Mouse (Mus musculus) mature B cell (primary cell): Measurements from ENCODE around the gene Phlpp2.

Source experiments
- in situ Hi-C: fragments of 300-500 bp; cut with MboI; formaldehyde crosslinking; loops from 2 replicates; pipeline ENCODE4 v1.14.3; 2019

Gene Phlpp2

DNA sequence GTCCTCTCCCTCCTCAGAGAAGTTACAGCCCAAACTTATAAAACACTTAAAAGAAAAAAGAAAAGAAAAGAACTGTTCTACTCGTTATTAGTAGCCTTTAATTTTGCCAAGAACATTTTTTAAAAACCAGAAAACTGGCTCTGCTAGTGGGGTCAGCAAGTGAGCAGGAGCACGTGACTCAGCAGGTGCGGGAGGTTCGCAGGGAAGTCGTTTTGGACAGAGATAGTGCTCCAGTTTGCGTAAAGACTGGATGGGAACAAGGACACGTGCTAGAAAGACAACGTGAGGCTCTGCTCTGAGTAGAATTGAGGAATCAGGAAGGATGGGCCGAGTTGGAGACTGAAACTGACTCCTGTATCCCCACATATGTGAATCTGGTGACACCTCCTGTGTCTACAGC is 94.6 kb downstream of the Phlpp2 start:
- in situ Hi-C loops: no loop called here

DNA sequence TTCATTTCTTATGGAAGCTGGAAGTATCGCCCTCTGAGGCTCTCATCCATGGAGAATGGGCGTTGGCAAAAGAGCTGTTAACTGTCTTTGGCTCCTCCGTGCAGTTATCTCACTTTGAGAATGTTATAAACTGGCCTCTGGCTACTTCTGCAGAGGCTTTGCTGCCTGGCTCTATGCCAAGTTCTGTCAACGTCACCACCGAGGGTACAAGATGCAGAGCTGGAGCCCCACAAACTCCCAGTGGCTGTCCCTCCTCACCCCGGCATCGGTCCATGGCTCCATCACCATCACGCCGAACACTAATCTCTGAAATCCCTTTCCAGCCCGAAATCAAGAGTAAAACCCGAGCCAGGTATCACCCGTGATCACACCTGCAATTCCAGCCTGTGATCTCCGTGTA is 95.1 kb downstream of the Phlpp2 start:
- in situ Hi-C loops: no loop called here

DNA sequence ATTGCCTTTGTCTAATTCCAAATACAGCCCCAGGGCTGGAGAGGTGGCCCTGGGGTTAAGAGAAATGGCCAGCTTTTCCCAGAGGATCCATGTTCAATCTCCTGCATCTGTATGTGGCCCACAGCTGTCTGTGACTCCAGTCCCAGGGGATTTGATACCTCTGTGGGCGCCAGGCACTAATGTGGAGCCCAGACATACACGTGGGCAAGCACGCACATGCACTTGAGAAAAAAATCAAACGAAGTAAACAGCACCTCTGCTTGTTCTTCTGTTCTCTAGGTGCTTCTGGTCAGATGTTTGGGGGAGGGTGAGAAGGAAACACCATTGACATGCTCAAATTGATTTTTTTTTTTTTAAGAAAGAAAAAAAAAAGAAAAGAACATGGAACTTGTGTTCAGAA is 95.8 kb downstream of the Phlpp2 start:
- in situ Hi-C loops: no loop called here

DNA sequence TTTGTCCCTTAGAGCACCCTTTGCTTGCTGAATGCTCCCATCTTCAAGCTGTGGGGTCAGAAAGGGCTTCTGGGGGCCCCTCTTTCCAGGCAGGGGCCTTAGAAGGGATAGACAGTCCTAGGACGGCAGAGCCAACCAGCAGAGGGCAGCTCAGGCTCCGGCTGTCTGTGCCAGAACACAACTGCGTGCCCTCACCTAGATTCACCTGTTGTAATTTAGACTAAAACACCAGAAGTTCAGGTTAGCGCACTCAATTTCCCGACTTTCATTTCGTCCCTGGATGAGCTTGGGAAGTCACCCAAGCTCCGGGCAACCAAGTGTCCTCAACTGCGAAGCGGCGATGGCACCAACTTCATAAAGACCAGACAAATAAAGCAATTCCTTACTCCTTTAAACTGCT is 100.5 kb downstream of the Phlpp2 start:
- in situ Hi-C loops: no loop called here

DNA sequence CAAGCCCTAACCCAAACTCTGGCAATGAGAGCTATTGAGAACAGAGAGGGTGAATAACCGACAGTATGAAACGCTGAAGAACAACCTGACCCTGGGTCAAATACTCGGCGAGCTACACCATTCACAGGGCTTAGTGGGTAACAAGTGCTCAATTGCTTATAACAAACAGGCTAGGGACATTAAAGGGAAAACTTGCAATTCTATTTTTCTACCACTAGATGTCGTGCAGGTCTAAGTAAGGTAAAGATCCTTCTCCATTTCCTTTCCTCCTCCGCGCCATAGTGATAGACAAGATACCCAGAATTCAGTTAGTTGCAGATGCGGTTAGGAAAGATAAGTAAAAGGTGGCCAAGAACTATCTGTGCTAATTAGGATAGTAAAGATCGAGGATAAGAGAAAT is 102.0 kb downstream of the Phlpp2 start:
- in situ Hi-C loops: no loop called here

DNA sequence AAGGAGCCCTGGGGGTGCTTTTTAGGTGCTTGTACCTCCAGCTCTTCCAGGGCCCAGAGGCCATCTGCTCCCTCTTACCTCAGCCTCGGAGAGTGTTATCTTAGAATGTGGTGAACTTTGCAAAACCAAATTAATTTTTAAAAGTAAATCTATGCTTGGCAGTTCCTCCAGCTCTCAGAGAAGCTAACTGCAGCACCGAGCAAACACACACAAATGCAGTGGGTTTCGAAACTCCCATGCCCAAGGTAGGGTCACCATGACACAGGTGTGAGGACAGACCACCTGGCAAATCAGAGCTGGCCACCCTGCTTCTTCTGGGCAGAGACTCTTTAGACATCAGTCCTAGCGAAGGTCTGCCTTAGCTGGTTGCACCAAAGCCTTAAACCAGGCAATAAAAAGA is 104.6 kb downstream of the Phlpp2 start:
- in situ Hi-C loops: no loop called here

DNA sequence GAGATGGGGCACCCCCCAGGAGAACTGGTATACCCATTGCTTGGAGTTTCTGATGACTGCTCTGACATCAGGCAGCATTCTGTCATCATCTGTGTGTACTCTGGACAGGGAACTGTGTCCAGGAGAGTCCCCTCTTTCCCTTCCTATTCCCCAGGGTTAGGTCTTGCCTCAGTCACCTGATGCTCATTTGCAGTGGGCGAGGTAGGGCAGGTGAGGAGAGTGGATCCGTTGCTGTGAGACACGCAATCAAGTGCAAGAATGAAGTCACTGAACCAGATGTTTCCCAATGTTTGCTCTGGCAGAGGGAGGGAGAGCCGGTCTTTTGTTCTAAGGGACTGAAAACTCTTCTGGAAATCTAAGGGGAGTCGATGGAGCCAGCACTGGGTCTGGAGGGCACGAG is 111.0 kb downstream of the Phlpp2 start:
- in situ Hi-C loops: no loop called here

DNA sequence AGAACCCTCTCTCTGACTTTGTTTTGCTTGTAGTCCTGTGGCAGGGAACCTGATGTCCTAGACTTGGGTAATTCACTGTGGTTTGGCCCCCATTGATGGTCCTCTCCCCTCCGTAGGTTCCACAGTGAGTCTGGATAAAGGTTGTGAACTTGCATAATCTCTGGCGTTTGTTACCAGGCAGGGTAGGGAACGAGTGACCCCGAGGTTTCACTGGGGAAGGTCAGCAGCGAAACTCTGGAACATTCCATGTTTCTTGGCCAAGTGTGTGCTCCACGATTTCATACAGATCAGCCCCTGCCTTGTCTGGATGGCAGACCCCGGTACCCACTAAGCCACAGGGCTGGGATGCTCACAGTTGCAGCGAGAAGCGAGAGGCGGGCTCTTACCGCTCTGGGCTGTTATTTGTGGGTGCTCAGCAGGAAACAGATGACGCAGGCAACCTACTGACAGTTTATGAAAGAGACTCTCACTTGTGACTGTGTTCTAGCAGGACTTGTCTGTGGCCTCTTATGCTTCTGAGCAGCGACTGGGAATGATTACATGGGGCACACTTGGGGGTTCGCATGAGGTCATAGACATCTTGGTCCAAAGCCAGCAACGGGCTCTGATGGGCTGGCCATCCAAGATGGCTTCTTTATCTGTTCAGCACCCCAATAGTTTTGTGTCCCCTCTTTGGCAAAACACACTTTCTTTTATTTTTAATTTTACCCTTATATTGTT is 114.2 kb downstream of the Phlpp2 start:
- in situ Hi-C loops: no loop called here

DNA sequence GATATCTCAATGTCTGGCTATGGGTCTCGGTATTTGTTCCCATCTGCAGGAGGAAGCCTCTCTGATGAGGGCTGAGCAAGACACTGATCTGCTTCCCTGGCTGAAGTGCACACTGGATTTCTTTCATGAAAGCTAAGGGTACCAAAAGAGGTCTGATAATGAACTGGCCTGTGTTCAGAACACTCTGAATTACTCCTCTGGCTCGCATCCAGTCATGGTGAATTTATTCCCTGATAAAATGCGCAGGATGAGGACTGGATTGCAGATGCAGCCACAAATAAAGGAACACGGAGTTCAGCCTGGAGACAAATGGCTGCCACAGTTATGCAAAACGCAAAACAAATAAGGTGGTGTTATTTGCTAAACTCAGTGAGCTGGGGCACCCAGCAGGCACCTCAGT is 115.6 kb downstream of the Phlpp2 start:
- in situ Hi-C loops: no loop called here

DNA sequence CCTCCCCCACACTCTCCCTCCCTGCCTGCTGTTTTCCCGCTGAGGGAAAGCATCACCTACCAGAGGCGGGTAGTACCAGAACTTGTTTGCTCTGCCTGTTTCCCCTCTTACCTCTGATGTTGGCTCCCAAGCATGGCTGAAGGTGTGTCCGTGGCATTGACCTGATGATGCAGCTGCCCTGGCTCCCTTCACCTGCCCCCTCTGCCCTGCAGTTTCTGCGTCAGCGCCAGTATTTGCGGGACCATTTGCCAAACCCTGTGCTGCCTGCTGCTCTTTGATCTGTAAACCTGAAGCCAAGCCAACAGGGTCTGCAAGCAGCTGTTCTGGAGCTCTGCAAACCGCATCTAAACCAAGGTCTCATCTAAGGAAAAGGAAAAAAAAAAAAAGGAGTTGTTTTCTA is 118.0 kb downstream of the Phlpp2 start:
- in situ Hi-C loops: no loop called here

DNA sequence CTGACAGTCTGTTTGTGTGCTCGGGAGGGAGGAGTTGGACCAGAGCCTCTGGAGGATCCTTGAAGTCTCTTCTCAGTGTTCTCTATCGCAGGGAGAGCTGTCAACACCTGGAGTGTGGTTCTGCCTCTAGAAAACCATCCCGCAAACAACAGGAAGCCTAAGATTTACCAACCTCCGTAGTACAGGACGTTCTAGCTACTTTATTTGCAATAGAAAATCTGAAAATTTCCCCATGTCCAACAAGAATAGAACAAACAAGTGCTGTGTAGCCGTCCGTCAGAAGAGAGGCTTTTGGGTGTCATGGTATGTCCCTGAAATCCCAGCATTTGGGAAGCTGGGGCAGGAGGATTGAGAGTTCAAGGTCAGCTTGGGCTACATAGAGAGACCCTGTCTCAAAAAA is 119.4 kb downstream of the Phlpp2 start:
- in situ Hi-C loops: no loop called here

DNA sequence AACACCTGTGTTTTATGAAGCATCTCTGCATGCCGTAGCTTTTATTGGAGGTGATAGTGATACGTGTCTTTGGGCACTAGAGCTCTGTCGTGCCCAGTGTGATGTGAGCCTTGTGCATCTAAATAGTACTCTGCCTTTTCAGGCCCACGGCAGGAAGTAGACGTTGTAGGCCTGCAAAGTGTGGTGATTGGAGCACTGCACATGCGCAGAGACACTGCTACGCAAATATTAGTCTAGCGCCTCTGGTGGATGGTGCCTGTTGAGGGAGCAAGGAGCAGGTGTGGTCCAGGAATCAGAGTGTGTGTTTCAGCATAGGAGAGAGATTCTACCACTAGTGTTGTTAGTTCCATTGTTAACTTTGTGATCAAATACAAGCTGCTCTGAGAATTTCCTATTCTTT is 120.8 kb downstream of the Phlpp2 start:
- in situ Hi-C loops: no loop called here

DNA sequence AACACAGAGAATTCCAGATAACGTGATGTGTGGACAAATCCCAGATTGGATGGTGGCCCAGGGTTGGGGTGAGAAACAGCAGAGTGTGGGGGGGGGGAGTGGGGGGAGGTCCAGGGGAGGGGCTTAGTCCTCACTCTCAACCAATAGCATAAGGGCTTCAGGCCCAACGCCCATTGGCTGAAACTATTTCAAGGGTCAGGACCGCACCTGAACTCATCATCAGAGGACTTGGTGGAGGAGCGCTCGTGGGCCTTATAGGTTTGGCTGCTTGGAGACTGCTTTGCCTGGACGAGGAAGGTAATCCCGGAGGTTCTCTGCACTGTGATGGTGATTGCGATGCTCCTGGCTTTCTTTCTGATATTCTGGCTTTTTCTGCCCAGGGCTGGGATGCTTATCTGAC is 121.9 kb downstream of the Phlpp2 start, which contains the start of gene Tat:
Tat (plus strand) TSS at position 214 of the 400 bp plus-strand sequence.
- in situ Hi-C loops: no loop called here

DNA sequence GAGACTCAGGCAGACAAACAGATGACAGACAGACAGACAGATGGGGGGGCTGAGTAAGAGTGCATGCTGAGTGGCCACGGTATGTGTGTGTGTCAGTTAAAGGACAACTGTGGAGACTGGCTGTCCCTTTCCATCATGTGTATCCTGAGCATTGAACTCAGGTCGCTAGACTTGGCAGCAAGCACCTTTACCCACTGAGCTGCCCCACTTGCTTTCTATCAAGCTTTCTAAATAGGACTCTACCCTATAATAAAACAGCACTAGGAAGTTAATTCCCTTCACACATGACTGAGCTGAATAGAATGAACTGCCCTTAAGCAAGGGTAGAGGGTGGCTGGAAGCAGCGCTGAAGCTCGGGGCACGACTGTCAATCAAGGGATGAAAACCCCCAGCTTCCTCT is 123.8 kb downstream of the Phlpp2 start:
- in situ Hi-C loops: no loop called here

DNA sequence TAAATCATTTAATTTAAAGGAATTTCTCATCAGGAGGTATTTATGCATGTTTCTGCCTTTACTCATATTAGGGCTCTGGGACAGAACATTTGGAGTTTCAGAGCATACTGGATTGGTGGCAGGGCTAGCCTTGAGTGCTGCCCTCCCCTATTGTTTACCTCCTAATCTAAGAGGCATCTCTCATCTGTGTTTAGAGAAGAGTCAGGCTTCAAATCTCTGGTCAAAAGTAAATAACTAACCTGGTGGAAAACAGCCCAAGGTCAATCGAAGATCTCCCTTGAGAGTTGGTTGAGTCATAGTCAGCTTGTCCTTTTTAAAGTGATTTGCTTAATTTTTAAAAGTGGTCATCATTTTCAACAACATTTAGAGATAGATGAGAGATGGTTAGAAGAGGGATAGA is 124.6 kb downstream of the Phlpp2 start:
- in situ Hi-C loops: no loop called here
